Mouse (Mus musculus) liver, embryonic 15.5 days (tissue): ENCODE results near the gene Trp53bp2. TPM values are rescaled to one million over a fixed set of nuclear protein-coding genes. Genes with fewer than 3 reads are reported as not detected.
A peak's percentile ranks its signal among the peaks of the same experiment; 100 is the strongest.

Experiments used
- ATAC-seq: fragments of 200-750 bp; cut with Nextera tagmentation; 2 replicates; pipeline ENCODE4 v1.8.0; 2017; ENCODE audit warnings: moderate number of reproducible peaks, mild to moderate bottlenecking, moderate library complexity; ENCODE audit not compliant: insufficient read depth
- H3K27ac ChIP-seq: fragments of 300-500 bp; sonication (generic); replicated peaks from 2 replicates; pipeline ENCODE4 v1.5.1; 2015; ENCODE audit warnings: mild to moderate bottlenecking, inconsistent platforms
- H3K27me3 ChIP-seq: fragments of 300-500 bp; sonication (generic); 2 replicates; pipeline ENCODE4 v1.6.1; 2015; ENCODE audit warnings: mild to moderate bottlenecking, inconsistent platforms
- H3K36me3 ChIP-seq: fragments of 300-500 bp; sonication (generic); replicated peaks from 2 replicates; pipeline ENCODE4 v1.6.1; 2015; ENCODE audit warnings: moderate library complexity, mild to moderate bottlenecking, inconsistent platforms
- H3K4me1 ChIP-seq: fragments of 300-500 bp; sonication (generic); replicated peaks from 2 replicates; pipeline ENCODE4 v1.6.1; 2015; ENCODE audit warnings: inconsistent platforms
- H3K4me2 ChIP-seq: fragments of 300-500 bp; sonication (generic); 2 replicates; pipeline ENCODE4 v1.6.1; 2015; ENCODE audit warnings: moderate library complexity, mild to moderate bottlenecking, inconsistent platforms
- H3K4me3 ChIP-seq: fragments of 300-500 bp; sonication (generic); replicated peaks from 2 replicates; pipeline ENCODE4 v1.5.1; 2015; ENCODE audit warnings: mild to moderate bottlenecking, inconsistent platforms
- H3K9ac ChIP-seq: fragments of 300-500 bp; sonication (generic); 2 replicates; pipeline ENCODE4 v1.6.1; 2015; ENCODE audit warnings: moderate library complexity, mild to moderate bottlenecking, inconsistent platforms
- H3K9me3 ChIP-seq: fragments of 300-500 bp; sonication (generic); replicated peaks from 2 replicates; pipeline ENCODE4 v1.6.1; 2016; ENCODE audit warnings: inconsistent platforms
- WGBS: fragments of 180-500 bp; shearing (Covaris S2); methylation state at CpG from one replicate; pipeline ENCODE4 v1.1.7; 2015; ENCODE audit warnings: mixed read lengths; ENCODE audit not compliant: insufficient replicate concordance; 5-methylcytosine and 5-hydroxymethylcytosine counted together
- polyA plus RNA-seq: library from polyadenylated mRNA; unstranded; fragments of >200 nt; fragmentation: Nextera tagmentation; extraction: Ambion mirVana; gene quantifications from 2 replicates; pipeline ENCODE4 v1.2.1, GENCODE M21; 2015

The Trp53bp2 gene
- polyA plus RNA-seq, 1 experiment from 2014 or later, result 3.5 TPM

- peaks cover 14% of the 10 kb centered on the region for H3K36me3 ChIP-seq
- no peak overlapping the region for H3K27ac ChIP-seq
- WGBS, result 57% methylated on average over 5 of the region's 5 CpGs
Measured at GRCm38 (mm10) chr1:182436746-182437145, 27.8 kb downstream of the Trp53bp2 start.

GRCm38 (mm10) chr1:182439546-182440222 lies 30.7 kb downstream of the Trp53bp2 start:
- H3K9me3 ChIP-seq, result no peaks in the 10 kb centered on the region
- H3K27me3 ChIP-seq, result no peaks in the 10 kb centered on the region
- H3K4me3 ChIP-seq, result no peak overlapping the region
- WGBS, result 52% methylated on average over 5 of the region's 5 CpGs
- no peak overlapping the region for H3K4me2 ChIP-seq
- no peak overlapping the region for H3K27ac ChIP-seq
- peaks cover 16% of the 10 kb centered on the region for H3K36me3 ChIP-seq
- H3K9ac ChIP-seq, result no peak overlapping the region
- ATAC-seq, result peak; percentile 56; the same call in 1 of the 2 replicates
- H3K4me1 ChIP-seq, result no peaks in the 10 kb centered on the region

More at GRCm38 (mm10) chr1:182436746-182437145, 27.8 kb downstream of the Trp53bp2 start:
- ATAC-seq, result no peak
- Histone ChIP-seq H3K4me2 (no peak overlapping the region), H3K9ac (no peak overlapping the region), H3K9me3 (no peaks in the 10 kb centered on the region), H3K4me1 (no peaks in the 10 kb centered on the region), H3K4me3 (no peak overlapping the region), H3K27me3 (no peaks in the 10 kb centered on the region)

- Histone ChIP-seq H3K36me3 (peaks cover 36% of the 10 kb centered on the region), H3K9ac (no peak overlapping the region), H3K4me1 (no peaks in the 10 kb centered on the region), H3K27ac (no peak overlapping the region), H3K27me3 (no peaks in the 10 kb centered on the region), H3K4me3 (no peak overlapping the region), H3K9me3 (no peaks in the 10 kb centered on the region), H3K4me2 (no peak overlapping the region)
- ATAC-seq, result no peak
- WGBS, result 80% methylated on average over 18 of the region's 18 CpGs
Measured at GRCm38 (mm10) chr1:182441791-182442473, 33.0 kb downstream of the Trp53bp2 start.

GRCm38 (mm10) chr1:182444116-182444515 lies 35.1 kb downstream of the Trp53bp2 start:
- H3K9me3 ChIP-seq, result no peaks in the 10 kb centered on the region
- H3K27ac ChIP-seq, result no peak overlapping the region
- H3K4me2 ChIP-seq, result no peak overlapping the region
- peaks cover 50% of the 10 kb centered on the region for H3K36me3 ChIP-seq
- no peak for ATAC-seq
- WGBS, result 75% methylated on average over 2 of the region's 2 CpGs
- H3K9ac ChIP-seq, result no peak overlapping the region
- H3K4me3 ChIP-seq, result no peak overlapping the region
- H3K27me3 ChIP-seq, result no peaks in the 10 kb centered on the region
- no peaks in the 10 kb centered on the region for H3K4me1 ChIP-seq

GRCm38 (mm10) chr1:182448276-182449035 lies 39.5 kb downstream of the Trp53bp2 start:
- no peak overlapping the region for H3K27ac ChIP-seq
- H3K9me3 ChIP-seq, result no peaks in the 10 kb centered on the region
- H3K36me3 ChIP-seq, result peaks cover 43% of the 10 kb centered on the region
- H3K4me1 ChIP-seq, result no peaks in the 10 kb centered on the region
- no peak overlapping the region for H3K9ac ChIP-seq
- WGBS, result 78% methylated on average over 14 of the region's 14 CpGs
- H3K27me3 ChIP-seq, result no peaks in the 10 kb centered on the region
- no peak for ATAC-seq
- no peak overlapping the region for H3K4me3 ChIP-seq
- no peak overlapping the region for H3K4me2 ChIP-seq

- ATAC-seq, result no peak
- Histone ChIP-seq H3K4me2 (no peak overlapping the region), H3K4me1 (no peaks in the 10 kb centered on the region), H3K36me3 (peaks cover 28% of the 10 kb centered on the region), H3K27ac (no peak overlapping the region), H3K9ac (no peak overlapping the region), H3K4me3 (no peak overlapping the region), H3K9me3 (no peaks in the 10 kb centered on the region), H3K27me3 (no peaks in the 10 kb centered on the region)
- 73% methylated on average over 4 of the region's 4 CpGs for WGBS
Measured at GRCm38 (mm10) chr1:182452473-182452872, 43.5 kb downstream of the Trp53bp2 start.

- Histone ChIP-seq H3K4me1 (0 out of 2 replicates have a peak, but pooled peaks cover 2% of the 10 kb centered on the region), H3K9ac (no peak overlapping the region), H3K27ac (no peak overlapping the region), H3K9me3 (no peaks in the 10 kb centered on the region), H3K27me3 (no peaks in the 10 kb centered on the region), H3K4me3 (no peak overlapping the region), H3K36me3 (peaks cover 12% of the 10 kb centered on the region), H3K4me2 (no peak overlapping the region)
- 74% methylated on average over 2 of the region's 2 CpGs for WGBS
- ATAC-seq, result no peak
Measured at GRCm38 (mm10) chr1:182455080-182455479, 46.1 kb downstream of the Trp53bp2 start.

- H3K9ac ChIP-seq, result no peak overlapping the region
- H3K4me1 ChIP-seq, result peaks cover 12% of the 10 kb centered on the region
Measured at GRCm38 (mm10) chr1:182458556-182458955, 49.6 kb downstream of the Trp53bp2 start.

GRCm38 (mm10) chr1:182459436-182459835 lies 50.5 kb downstream of the Trp53bp2 start:
- no peak overlapping the region for H3K4me2 ChIP-seq
- peaks cover 12% of the 10 kb centered on the region for H3K4me1 ChIP-seq
- no peak for ATAC-seq
- no peak overlapping the region for H3K4me3 ChIP-seq
- no peaks in the 10 kb centered on the region for H3K9me3 ChIP-seq
- 72% methylated on average over 8 of the region's 8 CpGs for WGBS
- H3K36me3 ChIP-seq, result peaks cover 6% of the 10 kb centered on the region
- H3K9ac ChIP-seq, result no peak overlapping the region
- no peaks in the 10 kb centered on the region for H3K27me3 ChIP-seq
- 0 out of 2 replicates have a peak overlapping the region, but pooled peaks have one; percentile 69 for H3K27ac ChIP-seq

More at GRCm38 (mm10) chr1:182458556-182458955, 49.6 kb downstream of the Trp53bp2 start:
- 79% methylated on average over 19 of the region's 19 CpGs for WGBS
- Histone ChIP-seq H3K9me3 (no peaks in the 10 kb centered on the region), H3K4me2 (no peak overlapping the region), H3K27ac (no peak overlapping the region), H3K36me3 (peaks cover 11% of the 10 kb centered on the region), H3K27me3 (no peaks in the 10 kb centered on the region), H3K4me3 (no peak overlapping the region)
- ATAC-seq, result no peak

GRCm38 (mm10) chr1:182460291-182461244 lies 51.6 kb downstream of the Trp53bp2 start:
- Histone ChIP-seq H3K4me2 (no peak overlapping the region), H3K9ac (no peak overlapping the region), H3K9me3 (no peaks in the 10 kb centered on the region), H3K4me1 (peaks cover 14% of the 10 kb centered on the region), H3K27ac (peak overlapping the region; percentile 69), H3K36me3 (peaks cover 3% of the 10 kb centered on the region), H3K27me3 (no peaks in the 10 kb centered on the region), H3K4me3 (no peak overlapping the region)
- 58% methylated on average over 13 of the region's 13 CpGs for WGBS
- ATAC-seq, result peak; percentile 58
